Mouse (Mus musculus) spleen, postnatal 4 days (tissue): ENCODE measurements at regions not wholly inside any gene's neighbourhood (a gene's known extent, or its start where the extent isn't known, plus 50 kb on each side); places are given as distances from the start of the nearest gene placed in this dataset.

Experiments used
- DNase-seq, 2 experiments: peaks; one replicate each; pipeline ENCODE4 v3.0.0; 2022; ENCODE audit warnings: low spot score in 2 of 2

- DNase-seq = no peak
Observed at GRCm38 (mm10) chr10:91314441-91314840, 133.3 kb upstream of the Tmpo start.

- DNase-seq = no peak
Observed at GRCm38 (mm10) chr10:91313316-91313715, 132.2 kb upstream of the Tmpo start.

GRCm38 (mm10) chr10:91312913-91313312 lies 131.8 kb upstream of the Tmpo start:
- no peak for DNase-seq

DNA sequence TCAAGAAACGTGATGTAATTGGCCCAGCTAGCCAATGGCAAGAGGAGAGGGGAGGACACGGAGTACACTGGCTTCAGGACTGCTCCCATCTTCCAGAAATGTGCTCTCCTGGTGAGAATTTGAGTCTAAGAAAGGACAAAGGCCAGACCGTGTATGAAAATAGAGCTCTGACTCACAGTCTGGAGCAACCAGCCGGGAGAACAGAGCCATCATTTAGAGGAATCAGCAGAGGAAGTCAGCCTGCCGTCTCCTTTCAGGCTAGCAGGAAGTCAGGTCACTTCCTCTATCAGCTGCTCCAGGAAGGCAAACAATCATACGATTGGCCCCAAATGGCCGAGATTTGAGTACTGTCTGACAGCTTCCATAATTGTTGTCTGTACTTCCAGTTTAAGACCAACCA lies 119.0 kb upstream of the Tmpo start:
- no peak for DNase-seq

GRCm38 (mm10) chr10:91297792-91298460 lies 116.8 kb upstream of the Tmpo start:
- no peak for DNase-seq

GRCm38 (mm10) chr10:91295345-91295744 lies 114.2 kb upstream of the Tmpo start:
- DNase-seq = no peak

DNA sequence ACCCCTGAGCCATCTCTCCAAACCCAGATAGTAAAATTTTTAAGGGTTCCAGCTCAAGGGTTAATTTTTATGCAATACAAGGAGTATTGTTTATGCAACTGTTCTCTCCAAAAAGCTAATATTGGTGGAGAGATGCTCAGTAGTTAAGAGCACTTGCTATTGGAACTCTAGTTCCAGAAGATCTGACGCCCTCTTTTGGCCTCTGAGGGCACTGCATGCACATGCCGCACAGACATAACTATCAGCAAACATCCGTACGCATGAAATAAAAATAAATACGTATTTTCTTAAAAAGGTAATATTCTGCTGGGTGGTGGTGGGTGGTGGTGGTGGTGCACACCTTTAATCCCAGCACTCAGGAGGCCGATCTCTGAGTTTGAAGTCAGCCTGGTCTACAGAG lies 112.1 kb upstream of the Tmpo start:
- no peak for DNase-seq

DNA sequence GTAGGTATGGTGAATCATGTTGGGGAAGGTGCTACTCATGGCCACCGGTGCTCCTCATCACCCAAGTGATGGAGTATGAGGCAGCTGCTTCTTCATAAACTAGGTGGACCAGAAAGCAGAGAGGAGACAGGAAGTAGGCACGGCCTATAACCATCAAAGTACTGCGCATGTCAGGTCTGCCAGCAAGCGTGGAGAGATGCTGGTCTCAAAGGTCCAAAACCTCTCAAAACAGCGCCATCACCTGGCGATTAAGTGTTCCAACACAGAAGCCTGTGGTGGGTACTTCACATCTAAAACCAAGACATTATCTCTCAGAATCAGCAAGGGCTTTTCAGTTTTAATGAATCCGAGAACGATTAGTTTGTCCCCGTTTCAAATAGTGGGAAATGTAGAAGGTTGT lies 103.1 kb upstream of the Tmpo start:
- DNase-seq = no peak

DNA sequence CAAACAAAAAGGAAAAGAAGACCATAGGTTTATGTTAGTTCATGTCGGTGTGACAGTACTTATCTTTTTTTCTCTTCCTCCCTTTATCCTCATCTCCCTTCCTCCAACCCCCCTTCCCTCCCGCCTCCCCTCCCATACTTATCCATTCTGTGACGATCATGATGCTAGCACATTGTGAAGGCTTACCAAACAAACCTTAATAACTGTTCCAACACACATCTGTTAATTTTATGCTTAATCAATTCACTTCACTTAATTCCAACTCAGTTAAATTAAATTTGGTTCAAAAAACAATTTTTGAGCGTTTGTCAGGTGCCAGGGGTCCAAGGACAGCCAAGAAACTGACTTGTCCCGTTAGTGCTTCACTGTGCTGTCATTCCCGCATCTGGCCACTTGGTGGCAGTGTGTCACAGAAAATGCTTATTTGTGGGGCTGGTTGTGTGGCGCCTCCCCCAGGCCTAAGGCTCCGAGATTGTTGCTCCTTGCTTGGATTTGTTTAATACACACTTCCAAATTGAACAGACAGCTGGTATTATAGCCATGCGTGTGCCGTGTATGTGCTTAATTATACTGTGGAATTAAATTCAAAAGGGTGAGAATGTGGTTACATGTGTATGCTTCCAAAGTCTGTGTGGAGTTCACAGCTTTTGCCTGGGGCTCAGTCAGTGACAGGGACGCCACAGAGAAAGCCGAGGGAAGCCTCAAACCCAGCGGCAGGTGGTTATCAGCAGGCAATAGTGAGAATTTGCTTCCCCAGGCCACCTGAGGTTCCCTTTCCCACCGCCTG lies 90.0 kb upstream of the Tmpo start:
- DNase-seq = peak; percentile 83 to 93

DNA sequence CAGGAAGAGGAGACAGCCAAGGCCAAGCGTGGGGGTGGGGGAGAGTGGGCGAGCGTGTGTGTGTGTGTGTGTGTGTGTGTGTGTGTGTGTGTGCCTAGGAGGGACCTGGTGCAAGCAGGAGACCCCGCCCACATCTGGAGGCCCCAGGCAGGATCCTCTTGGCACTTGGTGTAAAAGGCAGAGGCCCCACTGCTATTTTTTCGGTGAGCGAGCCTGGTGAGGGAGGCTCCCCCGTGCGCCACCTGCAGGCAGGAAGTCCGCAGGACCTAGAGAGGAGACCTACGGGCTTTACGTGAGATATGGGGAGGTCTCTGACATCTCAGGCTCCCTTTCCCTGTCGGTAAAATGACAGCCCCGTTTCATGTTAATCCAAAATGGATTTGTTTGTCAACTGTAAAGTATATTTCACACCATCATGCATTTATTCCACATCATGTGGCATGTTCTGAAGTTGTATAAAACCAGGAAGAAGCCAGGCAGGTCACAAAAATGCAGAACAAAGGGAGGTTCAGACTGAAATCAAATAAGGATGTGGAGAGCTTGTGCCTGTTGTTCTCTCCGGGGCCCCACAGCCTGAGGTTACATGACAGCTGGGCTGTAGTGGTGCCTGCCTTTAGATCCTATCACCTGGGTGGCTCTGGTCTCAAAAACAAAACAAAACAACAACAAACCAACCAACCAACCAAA lies 89.3 kb upstream of the Tmpo start:
- peak; percentile 80 to 89 for DNase-seq

DNA sequence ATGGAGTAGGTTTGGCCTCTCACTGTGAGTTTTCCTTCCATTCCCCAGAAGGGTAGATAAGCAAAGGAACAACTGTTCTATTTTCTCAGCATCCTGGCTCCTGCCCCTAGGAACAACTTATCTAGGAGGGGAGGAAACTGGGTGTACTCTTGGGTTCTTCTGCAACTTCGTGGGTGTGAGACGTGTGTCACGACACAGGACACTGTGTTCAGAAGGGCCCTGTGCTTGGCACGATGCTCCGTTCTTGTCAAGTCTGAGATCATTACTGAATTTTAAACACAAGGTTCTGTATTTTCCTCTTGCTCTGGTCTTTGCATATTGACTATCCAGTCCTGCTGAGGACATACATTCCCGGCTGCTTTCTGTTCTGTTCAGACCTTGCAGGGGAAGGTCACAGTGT lies 86.8 kb upstream of the Tmpo start:
- DNase-seq = no peak

GRCm38 (mm10) chr10:91260416-91260815 lies 79.3 kb upstream of the Tmpo start:
- DNase-seq = no peak

GRCm38 (mm10) chr10:91249681-91250195 lies 68.6 kb upstream of the Tmpo start:
- DNase-seq = no peak

- DNase-seq = no peak
Observed at GRCm38 (mm10) chr10:91244297-91244696, 63.2 kb upstream of the Tmpo start.

- peak in 1 of 2 experiments; percentile 33 for DNase-seq
Observed at GRCm38 (mm10) chr10:91242491-91243046, 61.5 kb upstream of the Tmpo start.

GRCm38 (mm10) chr10:91241611-91242005 lies 60.5 kb upstream of the Tmpo start:
- DNase-seq = no peak

DNA sequence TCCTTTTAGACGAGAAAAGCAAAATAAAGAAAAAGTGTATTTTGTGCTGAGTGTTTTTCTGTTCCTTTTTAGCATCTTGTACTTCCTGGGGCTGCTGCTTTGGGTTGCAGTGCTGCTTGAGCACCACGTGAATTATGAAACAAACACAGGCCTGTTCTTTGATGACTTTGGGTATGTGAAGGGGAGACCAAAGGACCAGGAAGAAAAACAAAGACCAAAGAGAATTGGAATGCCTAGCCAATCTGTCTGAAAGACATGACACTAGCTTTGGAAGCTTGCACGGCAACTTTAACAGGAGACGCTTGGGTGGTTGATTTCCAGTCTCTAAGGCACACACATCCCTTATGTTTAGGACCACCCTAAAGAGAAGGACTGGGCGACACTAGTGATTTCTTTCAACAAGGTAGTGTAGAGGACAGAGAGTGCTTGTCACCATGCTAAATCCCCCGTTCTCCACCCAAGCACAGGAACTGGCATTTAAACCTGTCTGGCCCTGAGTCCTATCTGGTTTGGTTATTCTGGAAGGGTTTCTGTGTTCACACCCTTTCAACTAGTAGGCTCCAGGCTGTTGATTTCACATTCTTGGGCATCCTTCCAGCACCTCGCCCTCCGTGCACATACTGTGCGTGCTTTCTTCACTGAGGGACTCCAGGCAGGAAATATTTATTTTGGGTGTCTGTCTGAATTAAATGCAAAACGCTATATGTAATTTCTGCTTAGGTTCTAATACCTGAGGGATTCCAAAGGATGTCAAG lies 59.9 kb upstream of the Tmpo start:
- DNase-seq = no peak

GRCm38 (mm10) chr10:91240320-91240719 lies 59.2 kb upstream of the Tmpo start:
- no peak for DNase-seq

- no peak for DNase-seq
Observed at GRCm38 (mm10) chr10:91236844-91237243, 55.7 kb upstream of the Tmpo start.

DNA sequence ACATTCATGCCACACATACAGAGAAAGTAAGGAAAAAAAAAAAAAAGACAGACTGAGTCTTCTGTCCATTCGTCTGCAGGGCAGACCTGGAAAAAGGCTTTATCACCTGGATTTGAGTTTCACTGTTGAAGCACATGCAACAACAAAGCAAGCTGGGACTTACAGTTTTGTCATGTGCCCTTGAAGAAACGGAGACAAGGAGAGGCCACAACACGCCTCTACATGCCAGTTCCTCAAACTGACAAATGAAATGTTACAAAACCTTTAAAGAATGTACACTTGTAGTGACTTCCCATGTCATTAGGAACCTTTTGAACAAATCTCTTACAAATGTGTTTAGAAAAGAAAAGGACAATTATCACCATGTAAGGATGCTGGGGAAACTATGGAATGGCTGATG lies 53.6 kb upstream of the Tmpo start:
- DNase-seq = no peak
